ENCODE assay signal across 10 mouse cellular contexts in genomic region chr1:171189476-171190114, GRCm38 (mm10). TPM values are rescaled to one million over a fixed set of nuclear protein-coding genes. Genes with fewer than 3 reads are reported as not detected.
DNase-seq lines count a peak whose midpoint lies in the region; ATAC-seq and TF ChIP-seq lines count a peak whose summit lies in the region.
"Had no signal": no experiment of that assay in that cellular context is flagged by ENCODE, and none has a peak within 500 bp of the region (broad histone marks: within the 10 kb centered on the region; RNA-seq: fewer than 3 reads in every experiment).

No protein-coding gene starts in this region.

- peaks cover 44% of the 10 kb centered on the region for H3K4me1 ChIP-seq in heart, embryonic 11.5 days (ENCODE audit: control insufficient read depth, insufficient read depth, low read length)
- peaks cover 5% of the 10 kb centered on the region for H3K4me1 ChIP-seq in ES-Bruce4 (ENCODE audit: control insufficient read depth, insufficient read depth, low read length)
- H3K4me1 ChIP-seq in forebrain, embryonic 12.5 days, result peaks cover 44% of the 10 kb centered on the region
- peaks cover 46% of the 10 kb centered on the region for H3K4me1 ChIP-seq in limb, embryonic 10.5 days

- H3K36me3 ChIP-seq in heart, embryonic 11.5 days (ENCODE audit: control insufficient read depth, insufficient read depth, low read length), result no peaks in the 10 kb centered on the region
- no peaks in the 10 kb centered on the region for H3K36me3 ChIP-seq in ES-Bruce4 (ENCODE audit: control insufficient read depth, insufficient read depth, low read length, poor library complexity, severe bottlenecking)
- no peaks in the 10 kb centered on the region for H3K36me3 ChIP-seq in forebrain, embryonic 12.5 days (replicated peaks)
- H3K36me3 ChIP-seq in limb, embryonic 10.5 days, result no peaks in the 10 kb centered on the region

- peak overlapping the region; percentile 88 for H3K27ac ChIP-seq in heart, embryonic 11.5 days (ENCODE audit: low read depth, low read length)
- H3K27ac ChIP-seq in ES-Bruce4 (ENCODE audit: insufficient read depth, low read length), result peak overlapping the region; percentile 14
- H3K27ac ChIP-seq in forebrain, embryonic 12.5 days, result peak overlapping the region; percentile 50; the same call in 1 of the 2 replicates
- H3K27ac ChIP-seq in limb, embryonic 10.5 days, result peak overlapping the region; percentile 53; the same call in 1 of the 2 replicates

- H3K4me2 ChIP-seq in heart, embryonic 11.5 days, result peak overlapping the region; percentile 36
- H3K4me2 ChIP-seq in forebrain, embryonic 12.5 days, result 0 out of 2 replicates have a peak overlapping the region, but pooled peaks have one; percentile 8
- H3K4me2 ChIP-seq: liver, embryonic 11.5 days had no signal

- no peak for TF ChIP-seq CTCF in ES-Bruce4 (IDR thresholded peaks at IDR 0.05; ENCODE audit: low read depth, low read length)

- 40% methylated on average over 14 of the region's 14 CpGs for WGBS in heart, embryonic 11.5 days (ENCODE audit: insufficient replicate concordance)
- WGBS in forebrain, embryonic 12.5 days, result 17% methylated on average over 14 of the region's 14 CpGs
- 38% methylated on average over 14 of the region's 14 CpGs for WGBS in limb, embryonic 10.5 days

- no peak for TF ChIP-seq EP300 in ES-Bruce4 (IDR thresholded peaks at IDR 0.05; ENCODE audit: insufficient read depth, low read depth, low read length)

- no peaks in the 10 kb centered on the region for H3K9me3 ChIP-seq in heart, embryonic 11.5 days (replicated peaks; ENCODE audit: control insufficient read depth, low read length)
- H3K9me3 ChIP-seq in ES-Bruce4 (replicated peaks; ENCODE audit: control insufficient read depth, insufficient read depth, low read length, poor library complexity, severe bottlenecking), result no peaks in the 10 kb centered on the region
- no peaks in the 10 kb centered on the region for H3K9me3 ChIP-seq in forebrain, embryonic 12.5 days
- H3K9me3 ChIP-seq in limb, embryonic 10.5 days (replicated peaks), result no peaks in the 10 kb centered on the region

- H3K27me3 ChIP-seq in heart, embryonic 11.5 days (ENCODE audit: control insufficient read depth, insufficient read depth, low read length), result peaks cover 14% of the 10 kb centered on the region; the same call in 1 of the 2 replicates
- no peaks in the 10 kb centered on the region; the same call in 1 of the 2 replicates for H3K27me3 ChIP-seq in ES-Bruce4 (ENCODE audit: control insufficient read depth, insufficient read depth, low read length, poor library complexity, severe bottlenecking)
- peaks cover 47% of the 10 kb centered on the region for H3K27me3 ChIP-seq in forebrain, embryonic 12.5 days
- H3K27me3 ChIP-seq in limb, embryonic 10.5 days (ENCODE audit: low read depth, poor library complexity, severe bottlenecking), result peaks cover 71% of the 10 kb centered on the region

- H3K9ac ChIP-seq in heart, embryonic 11.5 days (ENCODE audit: low read depth, low read length), result peak overlapping the region; percentile 24
- H3K9ac ChIP-seq in ES-Bruce4 (ENCODE audit: low read depth, poor library complexity, severe bottlenecking), result peak overlapping the region; percentile 16; the same call in 1 of the 2 replicates
- no peak overlapping the region for H3K9ac ChIP-seq in forebrain, embryonic 12.5 days

- TF ChIP-seq POLR2A in ES-Bruce4 (IDR thresholded peaks at IDR 0.05; ENCODE audit: insufficient read depth, low read length), result no peak

- intact Hi-C loops in left cerebral cortex, postnatal 4 days (cut with DNase I), result no loop called here

- DNase-seq in heart, adult 11 months, result no peak
- no peak for DNase-seq in limb, embryonic 10.5 days (ENCODE audit: low spot score)
- DNase-seq in embryo, embryonic 10.5 days (ENCODE audit: low spot score), result no peak
- DNase-seq in left cerebral cortex, postnatal 4 days, result no peak
- no peak for DNase-seq in thymus, postnatal 25 days

- ATAC-seq in heart, embryonic 11.5 days (replicated peaks; ENCODE audit: insufficient number of reproducible peaks, low FRiP score, low TSS enrichment), result no peak; the same call in 1 of the 2 replicates
- no peak for ATAC-seq in forebrain, embryonic 12.5 days (ENCODE audit: low FRiP score)
- ATAC-seq: CD4-positive, CD25-positive, alpha-beta regulatory T cell, adult 4 months had no signal

- H3K4me3 ChIP-seq in heart, embryonic 11.5 days (ENCODE audit: low read depth, low read length), result no peak overlapping the region
- H3K4me3 ChIP-seq in ES-Bruce4 (ENCODE audit: low read depth, low read length), result 0 out of 2 replicates have a peak overlapping the region, but pooled peaks have one; percentile 15
- H3K4me3 ChIP-seq in forebrain, embryonic 12.5 days (replicated peaks), result no peak overlapping the region
- H3K4me3 ChIP-seq in limb, embryonic 10.5 days, result no peak overlapping the region

RNA-seq across cellular contexts. Expression of gene Pcp4l1, which starts 6.5 kb away (rescaled TPM):
- polyA plus RNA-seq in heart, embryonic 11.5 days (2014; fragmentation: Nextera tagmentation; extraction: Ambion mirVana), result 36.2 and 40.0 TPM in 2 replicates
- 0.37 and 0.70 TPM in 2 replicates for polyA plus RNA-seq in ES-Bruce4 (2011; ENCODE audit: insufficient read depth, insufficient read length, low read depth, missing spikeins)
- 6.7 and 7.0 TPM in 2 replicates for polyA plus RNA-seq in forebrain, embryonic 12.5 days (2016; fragmentation: Nextera tagmentation; extraction: Ambion mirVana)
- polyA plus RNA-seq in limb, embryonic 10.5 days (2016; fragmentation: Nextera tagmentation; extraction: Ambion mirVana), result 1.7 and 1.9 TPM in 2 replicates
- 10 to 100 TPM in 1 of 2 experiments, 1 to 10 TPM in 1; 9.0 to 11.3 TPM for total RNA-seq in left cerebral cortex, postnatal 4 days (2021)
- polyA plus RNA-seq: CD4-positive, CD25-positive, alpha-beta regulatory T cell, adult 4 months had no signal

RNA-seq across cellular contexts. Expression of gene Nr1i3, which starts 24.2 kb away (rescaled TPM):
- 0.11 and 0.19 TPM in 2 replicates for polyA plus RNA-seq in heart, embryonic 11.5 days (2014; fragmentation: Nextera tagmentation; extraction: Ambion mirVana)
- polyA plus RNA-seq in ES-Bruce4 (2011; ENCODE audit: insufficient read depth, insufficient read length, low read depth, missing spikeins), result not detected in 2 replicates
- 0.22 and 0.23 TPM in 2 replicates for polyA plus RNA-seq in forebrain, embryonic 12.5 days (2016; fragmentation: Nextera tagmentation; extraction: Ambion mirVana)
- 0.23 and 0.34 TPM in 2 replicates for polyA plus RNA-seq in limb, embryonic 10.5 days (2016; fragmentation: Nextera tagmentation; extraction: Ambion mirVana)
- not detected for total RNA-seq in left cerebral cortex, postnatal 4 days (2021)

RNA-seq across cellular contexts. Expression of gene Tomm40l, which starts 32.7 kb away (rescaled TPM):
- 44.1 and 53.2 TPM in 2 replicates for polyA plus RNA-seq in heart, embryonic 11.5 days (2014; fragmentation: Nextera tagmentation; extraction: Ambion mirVana)
- polyA plus RNA-seq in ES-Bruce4 (2011; ENCODE audit: insufficient read depth, insufficient read length, low read depth, missing spikeins), result 18.3 and 25.1 TPM in 2 replicates
- 29.4 and 31.6 TPM in 2 replicates for polyA plus RNA-seq in forebrain, embryonic 12.5 days (2016; fragmentation: Nextera tagmentation; extraction: Ambion mirVana)
- 32.2 and 32.5 TPM in 2 replicates for polyA plus RNA-seq in limb, embryonic 10.5 days (2016; fragmentation: Nextera tagmentation; extraction: Ambion mirVana)
- 10 to 100 TPM; 50.7 to 56.9 TPM for total RNA-seq in left cerebral cortex, postnatal 4 days (2021)

RNA-seq across cellular contexts. Expression of gene Apoa2, which starts 35.3 kb away (rescaled TPM):
- polyA plus RNA-seq in heart, embryonic 11.5 days (2014; fragmentation: Nextera tagmentation; extraction: Ambion mirVana), result 13.6 and 55.4 TPM in 2 replicates
- polyA plus RNA-seq in ES-Bruce4 (2011; ENCODE audit: insufficient read depth, insufficient read length, low read depth, missing spikeins), result 18.0 and 19.1 TPM in 2 replicates
- polyA plus RNA-seq in forebrain, embryonic 12.5 days (2016; fragmentation: Nextera tagmentation; extraction: Ambion mirVana), result 1.5 and 2.6 TPM in 2 replicates
- 1.9 and 2.6 TPM in 2 replicates for polyA plus RNA-seq in limb, embryonic 10.5 days (2016; fragmentation: Nextera tagmentation; extraction: Ambion mirVana)
- 1 to 10 TPM; 2.6 to 3.0 TPM for total RNA-seq in left cerebral cortex, postnatal 4 days (2021)

RNA-seq across cellular contexts. Expression of gene Mpz, which starts 39.1 kb away (rescaled TPM):
- 0.30 TPM in 1 of 2 replicates, not detected in the other for polyA plus RNA-seq in heart, embryonic 11.5 days (2014; fragmentation: Nextera tagmentation; extraction: Ambion mirVana)
- 1.1 and 1.3 TPM in 2 replicates for polyA plus RNA-seq in ES-Bruce4 (2011; ENCODE audit: insufficient read depth, insufficient read length, low read depth, missing spikeins)
- 0.54 and 1.0 TPM in 2 replicates for polyA plus RNA-seq in forebrain, embryonic 12.5 days (2016; fragmentation: Nextera tagmentation; extraction: Ambion mirVana)
- polyA plus RNA-seq in limb, embryonic 10.5 days (2016; fragmentation: Nextera tagmentation; extraction: Ambion mirVana), result 0.44 TPM in 1 of 2 replicates, not detected in the other
- total RNA-seq in left cerebral cortex, postnatal 4 days (2021), result not detected
- polyA plus RNA-seq: CD4-positive, CD25-positive, alpha-beta regulatory T cell, adult 4 months; liver, embryonic 11.5 days had no signal

Comparison
In these comparisons a context has a peak if more than half of its experiments do, and no peak if none do; other contexts are left out.
1. H3K27ac ChIP-seq: peak in every context shown above with its lines; median percentile 88 in heart, embryonic 11.5 days; 53 in limb, embryonic 10.5 days; 50 in forebrain, embryonic 12.5 days; 14 in ES-Bruce4.